Mouse (Mus musculus) liver, embryonic 15.5 days (tissue): ENCODE data around the gene Maml2. TPM values are rescaled to one million over a fixed set of nuclear protein-coding genes. Genes with fewer than 3 reads are reported as not detected.

Source experiments
- ATAC-seq: fragments of 200-750 bp; cut with Nextera tagmentation; 2 replicates; pipeline ENCODE4 v1.8.0; 2017; ENCODE audit warnings: moderate number of reproducible peaks, mild to moderate bottlenecking, moderate library complexity; ENCODE audit not compliant: insufficient read depth
- H3K27ac ChIP-seq: fragments of 300-500 bp; sonication (generic); replicated peaks from 2 replicates; pipeline ENCODE4 v1.5.1; 2015; ENCODE audit warnings: mild to moderate bottlenecking, inconsistent platforms
- H3K27me3 ChIP-seq: fragments of 300-500 bp; sonication (generic); 2 replicates; pipeline ENCODE4 v1.6.1; 2015; ENCODE audit warnings: mild to moderate bottlenecking, inconsistent platforms
- H3K36me3 ChIP-seq: fragments of 300-500 bp; sonication (generic); replicated peaks from 2 replicates; pipeline ENCODE4 v1.6.1; 2015; ENCODE audit warnings: moderate library complexity, mild to moderate bottlenecking, inconsistent platforms
- H3K4me1 ChIP-seq: fragments of 300-500 bp; sonication (generic); replicated peaks from 2 replicates; pipeline ENCODE4 v1.6.1; 2015; ENCODE audit warnings: inconsistent platforms
- H3K4me2 ChIP-seq: fragments of 300-500 bp; sonication (generic); 2 replicates; pipeline ENCODE4 v1.6.1; 2015; ENCODE audit warnings: moderate library complexity, mild to moderate bottlenecking, inconsistent platforms
- H3K4me3 ChIP-seq: fragments of 300-500 bp; sonication (generic); replicated peaks from 2 replicates; pipeline ENCODE4 v1.5.1; 2015; ENCODE audit warnings: mild to moderate bottlenecking, inconsistent platforms
- H3K9ac ChIP-seq: fragments of 300-500 bp; sonication (generic); 2 replicates; pipeline ENCODE4 v1.6.1; 2015; ENCODE audit warnings: moderate library complexity, mild to moderate bottlenecking, inconsistent platforms
- H3K9me3 ChIP-seq: fragments of 300-500 bp; sonication (generic); replicated peaks from 2 replicates; pipeline ENCODE4 v1.6.1; 2016; ENCODE audit warnings: inconsistent platforms
- WGBS: fragments of 180-500 bp; shearing (Covaris S2); methylation state at CpG from one replicate; pipeline ENCODE4 v1.1.7; 2015; ENCODE audit warnings: mixed read lengths; ENCODE audit not compliant: insufficient replicate concordance; 5-methylcytosine and 5-hydroxymethylcytosine counted together
- polyA plus RNA-seq: library from polyadenylated mRNA; unstranded; fragments of >200 nt; fragmentation: Nextera tagmentation; extraction: Ambion mirVana; gene quantifications from 2 replicates; pipeline ENCODE4 v1.2.1, GENCODE M21; 2015

Maml2 gene
- polyA plus RNA-seq, 1 experiment from 2014 or later: 0.84 TPM

GRCm38 (mm10) chr9:13539535-13539934 lies 241.8 kb downstream of the Maml2 start:
- Histone ChIP-seq H3K4me3 (no peak overlapping the region), H3K27me3 (no peaks in the 10 kb centered on the region), H3K9me3 (no peaks in the 10 kb centered on the region), H3K4me1 (peaks cover 8% of the 10 kb centered on the region), H3K4me2 (no peak overlapping the region), H3K27ac (no peak overlapping the region), H3K36me3 (no peaks in the 10 kb centered on the region), H3K9ac (no peak overlapping the region)
- WGBS: 72% methylated on average over 4 of the region's 4 CpGs
- no peak for ATAC-seq

- H3K9ac ChIP-seq: no peak overlapping the region
- H3K27me3 ChIP-seq: no peaks in the 10 kb centered on the region
- H3K4me2 ChIP-seq: no peak overlapping the region
- no peaks in the 10 kb centered on the region for H3K9me3 ChIP-seq
- WGBS: 58% methylated on average over 2 of the region's 2 CpGs
- H3K4me1 ChIP-seq: peaks cover 8% of the 10 kb centered on the region
- H3K36me3 ChIP-seq: no peaks in the 10 kb centered on the region
- no peak for ATAC-seq
- no peak overlapping the region for H3K27ac ChIP-seq
- no peak overlapping the region for H3K4me3 ChIP-seq
Measured at GRCm38 (mm10) chr9:13540227-13540626, 242.5 kb downstream of the Maml2 start.

GRCm38 (mm10) chr9:13540781-13541180 lies 243.0 kb downstream of the Maml2 start:
- 16% methylated on average over 6 of the region's 6 CpGs for WGBS
- no peak for ATAC-seq
- H3K27ac ChIP-seq: no peak overlapping the region

GRCm38 (mm10) chr9:13543167-13543566 lies 245.4 kb downstream of the Maml2 start:
- Histone ChIP-seq H3K27ac (no peak overlapping the region), H3K36me3 (no peaks in the 10 kb centered on the region), H3K27me3 (no peaks in the 10 kb centered on the region), H3K9me3 (no peaks in the 10 kb centered on the region), H3K4me2 (no peak overlapping the region), H3K4me1 (no peaks in the 10 kb centered on the region), H3K4me3 (no peak overlapping the region), H3K9ac (no peak overlapping the region)
- no peak for ATAC-seq
- WGBS: 48% methylated on average over 8 of the region's 8 CpGs

More at GRCm38 (mm10) chr9:13540781-13541180, 243.0 kb downstream of the Maml2 start:
- H3K9ac ChIP-seq: no peak overlapping the region
- H3K9me3 ChIP-seq: no peaks in the 10 kb centered on the region
- peaks cover 8% of the 10 kb centered on the region for H3K4me1 ChIP-seq
- no peaks in the 10 kb centered on the region for H3K36me3 ChIP-seq
- H3K4me2 ChIP-seq: no peak overlapping the region
- H3K4me3 ChIP-seq: no peak overlapping the region
- H3K27me3 ChIP-seq: no peaks in the 10 kb centered on the region

- H3K27ac ChIP-seq: no peak overlapping the region
- no peaks in the 10 kb centered on the region for H3K4me1 ChIP-seq
- no peaks in the 10 kb centered on the region for H3K27me3 ChIP-seq
- no peaks in the 10 kb centered on the region for H3K36me3 ChIP-seq
- H3K4me3 ChIP-seq: no peak overlapping the region
- H3K9me3 ChIP-seq: no peaks in the 10 kb centered on the region
- H3K9ac ChIP-seq: no peak overlapping the region
- H3K4me2 ChIP-seq: no peak overlapping the region
- 61% methylated on average over 8 of the region's 8 CpGs for WGBS
- no peak for ATAC-seq
Measured at GRCm38 (mm10) chr9:13544133-13544532, 246.4 kb downstream of the Maml2 start.

GRCm38 (mm10) chr9:13545726-13546125 lies 248.0 kb downstream of the Maml2 start:
- H3K4me1 ChIP-seq: no peaks in the 10 kb centered on the region
- 34% methylated on average over 6 of the region's 6 CpGs for WGBS

GRCm38 (mm10) chr9:13549911-13550310 lies 252.2 kb downstream of the Maml2 start:
- no peak overlapping the region for H3K27ac ChIP-seq
- H3K9ac ChIP-seq: no peak overlapping the region
- H3K9me3 ChIP-seq: no peaks in the 10 kb centered on the region
- no peak for ATAC-seq
- H3K36me3 ChIP-seq: no peaks in the 10 kb centered on the region
- 24% methylated on average over 3 of the region's 3 CpGs for WGBS
- no peaks in the 10 kb centered on the region for H3K4me1 ChIP-seq
- H3K4me2 ChIP-seq: no peak overlapping the region
- no peaks in the 10 kb centered on the region for H3K27me3 ChIP-seq
- H3K4me3 ChIP-seq: no peak overlapping the region

More at GRCm38 (mm10) chr9:13545726-13546125, 248.0 kb downstream of the Maml2 start:
- no peaks in the 10 kb centered on the region for H3K27me3 ChIP-seq
- H3K9ac ChIP-seq: no peak overlapping the region
- no peak overlapping the region for H3K4me3 ChIP-seq
- no peak overlapping the region for H3K4me2 ChIP-seq
- no peak overlapping the region for H3K27ac ChIP-seq
- H3K36me3 ChIP-seq: no peaks in the 10 kb centered on the region
- ATAC-seq: no peak
- no peaks in the 10 kb centered on the region for H3K9me3 ChIP-seq

GRCm38 (mm10) chr9:13552380-13553052 lies 254.8 kb downstream of the Maml2 start:
- H3K36me3 ChIP-seq: no peaks in the 10 kb centered on the region
- ATAC-seq: no peak
- H3K27me3 ChIP-seq: no peaks in the 10 kb centered on the region
- no peaks in the 10 kb centered on the region for H3K4me1 ChIP-seq
- no peak overlapping the region for H3K4me2 ChIP-seq
- no peak overlapping the region for H3K9ac ChIP-seq
- no peak overlapping the region for H3K4me3 ChIP-seq
- no peaks in the 10 kb centered on the region for H3K9me3 ChIP-seq
- WGBS: 51% methylated on average over 5 of the region's 5 CpGs
- no peak overlapping the region for H3K27ac ChIP-seq

- no peaks in the 10 kb centered on the region for H3K9me3 ChIP-seq
- ATAC-seq: no peak
- WGBS: 48% methylated on average over 5 of the region's 5 CpGs
- H3K4me2 ChIP-seq: no peak overlapping the region
- H3K27me3 ChIP-seq: no peaks in the 10 kb centered on the region
- H3K27ac ChIP-seq: no peak overlapping the region
- no peak overlapping the region for H3K9ac ChIP-seq
- H3K36me3 ChIP-seq: no peaks in the 10 kb centered on the region
- H3K4me1 ChIP-seq: no peaks in the 10 kb centered on the region
- H3K4me3 ChIP-seq: no peak overlapping the region
Measured at GRCm38 (mm10) chr9:13554773-13555172, 257.0 kb downstream of the Maml2 start.

- H3K9ac ChIP-seq: no peak overlapping the region
- H3K4me3 ChIP-seq: no peak overlapping the region
- H3K27me3 ChIP-seq: no peaks in the 10 kb centered on the region
- ATAC-seq: no peak
- no peaks in the 10 kb centered on the region for H3K4me1 ChIP-seq
- WGBS: 59% methylated on average over 8 of the region's 8 CpGs
- H3K4me2 ChIP-seq: no peak overlapping the region
- no peak overlapping the region for H3K27ac ChIP-seq
- H3K9me3 ChIP-seq: no peaks in the 10 kb centered on the region
- no peaks in the 10 kb centered on the region for H3K36me3 ChIP-seq
Measured at GRCm38 (mm10) chr9:13555973-13556481, 258.3 kb downstream of the Maml2 start.

GRCm38 (mm10) chr9:13556696-13557095 lies 258.9 kb downstream of the Maml2 start:
- Histone ChIP-seq H3K4me2 (no peak overlapping the region), H3K4me3 (no peak overlapping the region), H3K27me3 (no peaks in the 10 kb centered on the region), H3K4me1 (no peaks in the 10 kb centered on the region), H3K27ac (no peak overlapping the region), H3K36me3 (no peaks in the 10 kb centered on the region), H3K9me3 (no peaks in the 10 kb centered on the region), H3K9ac (no peak overlapping the region)
- no peak for ATAC-seq
- WGBS: 58% methylated on average over 3 of the region's 3 CpGs
